Comparison of ENCODE assay signal across 13 mouse cellular contexts in genomic region chr11:11953364-11954114, GRCm38 (mm10). TPM values are rescaled to one million over a fixed set of nuclear protein-coding genes. Genes with fewer than 3 reads are reported as not detected.
DNase-seq lines count a peak whose midpoint lies in the region; ATAC-seq and TF ChIP-seq lines count a peak whose summit lies in the region.
"Had no signal": no experiment of that assay in that cellular context is flagged by ENCODE, and none has a peak within 500 bp of the region (broad histone marks: within the 10 kb centered on the region; RNA-seq: fewer than 3 reads in every experiment).

No protein-coding gene starts in this region.

- H3K27ac ChIP-seq in lung, embryonic 15.5 days = peak overlapping the region; percentile 92
- 0 out of 2 replicates have a peak overlapping the region, but pooled peaks have one; percentile 9 for H3K27ac ChIP-seq in intestine, postnatal 0 days (ENCODE audit: low read depth, low read length)
- H3K27ac ChIP-seq in stomach, embryonic 16.5 days (ENCODE audit: low read length) = peak overlapping the region; percentile 75
- H3K27ac ChIP-seq: midbrain, embryonic 13.5 days had no signal

- peaks cover 70% of the 10 kb centered on the region for H3K4me1 ChIP-seq in lung, embryonic 15.5 days
- peaks cover 5% of the 10 kb centered on the region for H3K4me1 ChIP-seq in intestine, postnatal 0 days (replicated peaks; ENCODE audit: control insufficient read depth, insufficient read depth, low read length)
- H3K4me1 ChIP-seq in stomach, embryonic 16.5 days (ENCODE audit: control insufficient read depth, insufficient read depth, low read length) = peaks cover 30% of the 10 kb centered on the region

- H3K9me3 ChIP-seq in lung, embryonic 15.5 days = no peaks in the 10 kb centered on the region
- H3K9me3 ChIP-seq in intestine, postnatal 0 days (ENCODE audit: control insufficient read depth) = no peaks in the 10 kb centered on the region
- H3K9me3 ChIP-seq in stomach, embryonic 16.5 days (replicated peaks; ENCODE audit: control insufficient read depth, low read length) = no peaks in the 10 kb centered on the region
- H3K9me3 ChIP-seq: midbrain, embryonic 13.5 days had no signal

- H3K4me3 ChIP-seq in lung, embryonic 15.5 days = no peak overlapping the region
- no peak overlapping the region for H3K4me3 ChIP-seq in intestine, postnatal 0 days (ENCODE audit: low read depth, low read length)
- no peak overlapping the region for H3K4me3 ChIP-seq in stomach, embryonic 16.5 days (replicated peaks; ENCODE audit: low read length)
- H3K4me3 ChIP-seq: midbrain, embryonic 13.5 days had no signal

- H3K27me3 ChIP-seq in lung, embryonic 15.5 days = no peaks in the 10 kb centered on the region
- H3K27me3 ChIP-seq in intestine, postnatal 0 days (replicated peaks; ENCODE audit: control insufficient read depth, insufficient read depth, low read length) = no peaks in the 10 kb centered on the region
- no peaks in the 10 kb centered on the region for H3K27me3 ChIP-seq in stomach, embryonic 16.5 days (ENCODE audit: control insufficient read depth, insufficient read depth, low read length)
- H3K27me3 ChIP-seq: midbrain, embryonic 13.5 days had no signal

- no peak overlapping the region for H3K9ac ChIP-seq in lung, embryonic 15.5 days
- H3K9ac ChIP-seq in intestine, postnatal 0 days (ENCODE audit: low read depth, low read length) = no peak overlapping the region
- no peak overlapping the region for H3K9ac ChIP-seq in stomach, embryonic 16.5 days (ENCODE audit: low read length)
- H3K9ac ChIP-seq: midbrain, embryonic 13.5 days had no signal

- no peak for TF ChIP-seq CTCF in intestine, postnatal 0 days (IDR thresholded peaks at IDR 0.05; ENCODE audit: low read depth)

- DNase-seq in frontal cortex, postnatal 36 days (ENCODE audit: low spot score in 2 of 2) = no peak
- no peak for DNase-seq in lung, adult 18-20 months
- no peak for DNase-seq in cerebellum, adult 11-12 months
- no peak for DNase-seq in spleen, postnatal 36 days (ENCODE audit: low spot score in 2 of 2)
- DNase-seq: adrenal gland, adult 8-10 months; right cerebral cortex, postnatal 4 days had no signal

- ATAC-seq in frontal cortex, adult (ENCODE audit: low TSS enrichment) = peak; percentile 63
- peak; percentile 24; the same call in 1 of the 2 replicates for ATAC-seq in lung, embryonic 15.5 days (ENCODE audit: borderline replicate concordance, extremely low read depth, low FRiP score, low TSS enrichment)
- ATAC-seq in intestine, postnatal 0 days = no peak
- ATAC-seq in stomach, embryonic 16.5 days (ENCODE audit: insufficient read depth, low FRiP score) = no peak
- ATAC-seq: hindbrain, embryonic 16.5 days; midbrain, embryonic 13.5 days had no signal

- no peak overlapping the region for H3K4me2 ChIP-seq in lung, embryonic 15.5 days
- H3K4me2 ChIP-seq in intestine, postnatal 0 days (replicated peaks; ENCODE audit: low read depth) = no peak overlapping the region
- H3K4me2 ChIP-seq in stomach, embryonic 16.5 days (ENCODE audit: low read depth, low read length) = no peak overlapping the region
- H3K4me2 ChIP-seq: liver, embryonic 11.5 days; midbrain, embryonic 13.5 days had no signal

- H3K36me3 ChIP-seq in lung, embryonic 15.5 days = peaks cover 26% of the 10 kb centered on the region
- H3K36me3 ChIP-seq in intestine, postnatal 0 days (ENCODE audit: control insufficient read depth, insufficient read depth) = no peaks in the 10 kb centered on the region; the same call in none of the 2 replicates
- 0 out of 2 replicates have a peak, but pooled peaks cover 5% of the 10 kb centered on the region for H3K36me3 ChIP-seq in stomach, embryonic 16.5 days (ENCODE audit: control insufficient read depth, insufficient read depth, low read length)

- 46% methylated on average over 11 of the region's 11 CpGs for WGBS in lung, embryonic 15.5 days
- 71% methylated on average over 11 of the region's 11 CpGs for WGBS in intestine, postnatal 0 days
- WGBS in stomach, embryonic 16.5 days = 58% methylated on average over 11 of the region's 11 CpGs

RNA-seq across cellular contexts. Expression of gene Ddc, which starts 55.6 kb away (rescaled TPM):
- polyA plus RNA-seq in lung, embryonic 15.5 days (2015; fragmentation: Nextera tagmentation; extraction: Ambion mirVana) = 15.4 and 16.4 TPM in 2 replicates
- polyA plus RNA-seq in intestine, postnatal 0 days (2015; fragmentation: Nextera tagmentation; extraction: Ambion mirVana) = 19.2 and 20.9 TPM in 2 replicates
- 48.7 and 49.1 TPM in 2 replicates for polyA plus RNA-seq in stomach, embryonic 16.5 days (2015; fragmentation: Nextera tagmentation; extraction: Ambion mirVana)

Comparison
In these comparisons a context has a peak if more than half of its experiments do, and no peak if none do; other contexts are left out.
1. ATAC-seq: peak in frontal cortex, adult (single experiment) and lung, embryonic 15.5 days (single experiment); none in intestine, postnatal 0 days (single experiment) and stomach, embryonic 16.5 days (single experiment).
2. H3K27ac ChIP-seq: peak in every context shown above with its lines; median percentile 92 in lung, embryonic 15.5 days; 75 in stomach, embryonic 16.5 days; 9 in intestine, postnatal 0 days.